Mouse (Mus musculus): ENCODE measurements around the gene Tbc1d21.

Tbc1d21 gene

DNA sequence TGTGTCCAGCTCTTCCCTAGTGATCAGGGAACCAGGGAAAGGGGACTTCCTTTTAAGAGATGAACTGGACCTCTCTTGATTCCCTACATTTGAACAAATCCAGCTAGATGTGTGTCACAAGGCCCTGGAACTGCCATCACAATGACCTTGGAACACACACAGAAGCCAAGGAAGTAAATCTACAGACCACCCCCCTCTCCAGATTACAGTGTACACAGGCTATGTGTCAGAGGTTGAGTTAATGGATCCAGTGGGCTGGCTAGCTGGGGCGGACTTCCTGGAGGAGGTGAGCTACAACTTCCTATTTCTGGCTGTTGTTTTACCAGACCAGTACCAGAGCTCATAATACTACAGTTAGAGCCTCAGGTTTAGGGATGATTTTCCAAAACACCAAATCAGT is at the start of gene Tbc1d21:
TSS of gene Tbc1d21 (minus strand) at position 101 of the 400 bp plus-strand sequence.
- ATAC-seq (ENCODE audit: low TSS enrichment): no peak

DNA sequence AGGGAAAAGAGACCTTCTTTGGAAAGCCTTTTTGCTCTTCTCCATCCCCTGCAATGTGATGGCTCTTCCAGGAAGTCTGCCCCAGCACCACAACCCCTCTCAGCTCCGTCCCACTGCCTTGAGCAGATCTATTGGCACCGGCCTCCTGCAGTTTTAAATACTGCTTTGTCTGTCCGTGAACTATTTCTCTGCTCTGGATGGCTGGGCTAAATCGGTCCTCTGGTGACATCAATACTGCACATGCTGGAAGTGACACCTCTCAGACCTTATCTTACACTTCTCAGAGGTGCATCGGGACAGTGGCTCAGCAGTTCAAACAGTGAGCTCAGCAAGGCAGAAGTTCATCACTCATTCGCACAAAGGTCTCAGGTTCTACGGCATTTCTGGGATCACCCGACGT is 41.3 kb upstream of the Tbc1d21 start:
- ATAC-seq (ENCODE audit: low TSS enrichment): no peak

DNA sequence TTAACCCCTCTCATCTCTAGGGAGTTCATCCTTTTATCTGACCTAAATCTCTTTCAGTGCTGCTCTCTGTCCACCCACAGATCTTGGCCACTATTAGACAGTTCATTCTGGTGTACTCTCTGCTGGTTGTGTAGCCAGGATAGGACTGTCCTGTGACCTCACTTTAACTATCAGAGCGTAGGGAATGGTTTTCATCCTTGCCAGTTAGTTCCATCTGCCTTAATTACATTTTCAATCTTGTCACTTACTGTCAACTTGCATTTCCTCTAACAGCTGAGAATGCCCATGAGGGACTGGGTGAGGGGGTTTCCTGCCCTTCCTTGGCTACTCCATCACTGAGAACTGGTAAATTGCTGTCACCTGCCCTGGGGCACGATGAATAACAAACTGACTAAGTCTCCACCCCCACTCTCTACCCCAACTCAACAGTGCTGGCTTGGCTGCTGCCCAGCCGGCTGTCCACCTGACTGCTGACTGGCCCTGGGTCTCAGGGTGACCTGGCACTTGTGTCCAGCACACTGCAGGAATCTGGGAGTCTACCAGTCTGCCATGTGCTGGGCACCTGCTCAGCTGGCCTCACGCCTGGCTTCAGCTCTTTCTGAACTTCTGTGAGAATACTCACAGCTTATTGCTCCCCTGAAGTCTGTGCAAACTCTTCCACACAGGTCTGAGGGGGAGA is 39.9 kb upstream of the Tbc1d21 start:
- no peak for ATAC-seq (ENCODE audit: low TSS enrichment)

DNA sequence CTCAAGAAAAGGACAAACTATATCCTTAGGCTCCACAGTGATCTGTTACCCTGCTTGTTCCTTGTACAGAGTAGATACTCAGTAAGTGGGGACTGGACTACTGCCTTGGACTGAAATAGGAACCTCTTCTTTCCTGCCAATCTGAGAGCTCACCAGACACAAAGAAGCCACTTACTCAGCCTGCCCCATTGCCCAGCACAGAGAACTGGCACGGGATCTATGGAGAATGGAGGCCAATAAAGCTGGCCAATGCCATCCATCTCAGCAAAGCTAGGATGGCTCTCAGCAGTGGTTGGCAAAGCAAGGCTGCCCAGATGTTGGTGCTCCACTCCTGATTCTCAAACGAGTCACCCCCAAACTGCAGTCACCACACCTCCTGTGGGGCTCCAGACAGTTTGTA is 39.0 kb upstream of the Tbc1d21 start:
- peak; percentile 34; the same call in 1 of the 2 replicates for ATAC-seq (ENCODE audit: low TSS enrichment)

DNA sequence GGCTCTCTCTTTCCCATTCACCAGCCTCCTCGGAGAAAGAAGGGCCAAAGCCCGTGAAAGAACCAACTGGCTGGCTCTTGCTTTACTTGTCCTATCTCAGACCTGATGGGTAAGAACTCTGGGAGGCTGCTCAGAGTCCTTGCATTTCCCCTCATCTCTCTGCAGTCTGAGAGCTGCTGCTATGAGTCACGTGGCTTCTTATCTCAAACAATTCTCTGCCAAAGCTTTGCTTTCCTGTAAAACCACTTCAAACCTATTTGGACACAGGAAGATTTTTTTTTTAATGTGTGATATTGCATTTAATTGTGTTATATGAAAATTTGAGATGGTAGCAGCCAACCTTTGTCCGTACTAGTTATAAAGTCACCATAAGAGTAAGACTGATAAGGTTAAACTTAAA is 34.2 kb upstream of the Tbc1d21 start:
- ATAC-seq (ENCODE audit: low TSS enrichment): no peak

DNA sequence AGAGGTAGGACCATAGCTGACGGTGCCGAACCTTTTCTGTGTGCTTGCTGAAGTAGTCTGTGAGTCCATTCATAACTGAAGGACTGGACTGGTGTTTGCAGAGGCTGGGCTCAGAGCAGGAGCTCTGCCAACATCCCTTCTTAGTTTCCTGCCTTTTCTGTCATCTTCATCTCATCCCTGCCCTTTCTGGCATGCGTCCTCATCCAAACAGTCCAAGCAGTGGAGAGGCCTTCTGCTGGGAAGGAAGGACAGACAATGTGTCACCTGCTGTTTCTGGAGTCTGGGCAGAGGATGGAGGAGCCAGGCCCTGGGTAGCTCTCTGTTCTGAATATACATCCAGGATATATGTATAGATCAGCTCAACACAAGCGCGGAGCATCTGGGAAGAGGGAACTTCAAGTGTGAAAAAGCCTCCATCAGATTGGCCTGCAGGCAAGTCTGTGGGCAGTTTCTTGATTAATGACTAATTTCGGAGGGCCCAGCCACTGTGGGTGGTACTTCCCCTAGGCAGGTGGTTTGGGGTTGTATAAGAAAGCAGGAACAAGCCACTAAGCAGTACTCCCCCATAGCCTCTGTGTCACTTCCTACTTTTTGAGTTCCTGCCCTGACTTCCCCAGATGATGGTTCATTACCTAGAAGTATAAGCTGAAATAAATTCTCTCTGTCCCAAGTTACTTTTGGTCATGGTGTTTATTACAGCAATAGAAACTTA is 31.3 kb upstream of the Tbc1d21 start:
- ATAC-seq (ENCODE audit: low TSS enrichment): no peak

DNA sequence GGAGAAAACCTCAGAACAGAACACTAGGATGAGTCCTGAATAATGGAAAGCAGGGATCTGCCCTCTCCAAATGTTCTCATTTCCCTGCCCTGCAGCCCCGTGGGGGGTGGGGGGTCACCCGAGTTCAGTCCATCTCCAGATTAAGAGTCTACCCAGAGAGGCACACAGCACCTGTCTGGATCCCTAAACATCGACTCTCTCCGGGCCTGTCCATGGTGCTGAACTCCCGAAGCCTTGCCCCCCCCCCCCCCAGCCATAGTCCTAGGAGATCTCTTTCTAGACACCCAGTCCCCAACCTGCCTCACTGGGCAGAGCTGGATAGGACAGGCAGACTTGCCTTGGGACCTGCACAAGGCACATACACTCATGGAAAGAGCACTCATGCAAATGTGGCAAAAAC is 29.4 kb upstream of the Tbc1d21 start:
- ATAC-seq (ENCODE audit: low TSS enrichment): no peak

DNA sequence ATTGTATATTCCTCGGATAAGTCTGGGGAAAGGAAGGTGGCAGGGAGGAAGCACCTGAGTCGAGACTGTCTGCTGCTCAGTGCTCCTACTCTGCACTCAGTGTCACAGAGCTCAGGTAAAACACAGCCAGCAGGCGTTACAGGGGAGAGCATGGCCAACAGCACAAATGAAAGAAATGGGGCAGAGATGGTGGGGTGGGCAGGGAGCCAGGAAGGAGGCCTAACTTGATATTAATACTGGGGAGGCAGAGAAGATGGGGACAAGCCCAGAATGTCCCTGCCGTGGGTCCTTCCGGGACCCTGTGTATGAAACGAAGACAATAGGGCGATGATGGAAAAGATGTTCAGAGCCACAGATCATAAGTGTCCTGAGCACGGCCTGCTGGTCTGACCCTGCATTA is 24.4 kb upstream of the Tbc1d21 start:
- no peak for ATAC-seq (ENCODE audit: low TSS enrichment)

DNA sequence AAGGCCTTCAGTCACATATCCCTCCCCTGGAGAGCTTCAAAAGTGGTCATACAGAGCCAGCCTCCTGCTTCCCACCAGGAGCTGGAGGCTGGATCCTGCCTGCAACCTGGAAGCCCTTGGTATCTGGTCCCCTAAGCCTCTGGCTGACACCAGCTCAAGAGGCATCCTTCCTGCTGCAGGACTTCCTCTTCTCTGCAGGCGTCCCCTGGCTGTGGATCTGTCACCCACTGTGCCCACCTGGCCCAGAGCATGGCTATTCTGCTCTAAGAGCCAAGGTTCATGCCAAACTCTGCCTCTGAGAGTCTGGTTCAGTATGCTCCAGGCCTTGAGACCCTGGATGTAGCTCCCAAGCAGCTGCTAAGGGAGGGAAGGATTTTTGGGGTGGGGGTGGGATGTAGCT is 23.6 kb upstream of the Tbc1d21 start:
- ATAC-seq (ENCODE audit: low TSS enrichment): no peak

DNA sequence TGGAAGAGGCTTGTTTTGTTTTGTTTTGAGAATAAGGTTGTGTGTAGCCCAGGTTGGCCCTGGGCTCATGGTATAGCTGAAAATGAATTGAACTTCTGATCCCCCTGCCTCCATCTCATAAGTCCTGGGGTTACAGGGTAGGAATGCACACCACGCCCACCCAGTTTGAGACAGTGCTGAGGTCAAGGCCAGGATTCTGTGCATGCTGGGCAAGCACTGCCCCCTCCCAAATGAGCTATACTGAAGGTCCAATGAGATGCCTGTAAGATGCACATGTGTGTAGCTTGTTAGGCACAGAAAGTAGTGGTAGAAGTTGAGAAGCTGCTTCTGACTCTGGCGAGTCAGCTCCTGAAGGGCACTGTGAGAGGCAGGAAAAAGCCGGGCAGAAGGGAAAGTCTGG is 18.1 kb upstream of the Tbc1d21 start:
- ATAC-seq (ENCODE audit: low TSS enrichment): no peak

DNA sequence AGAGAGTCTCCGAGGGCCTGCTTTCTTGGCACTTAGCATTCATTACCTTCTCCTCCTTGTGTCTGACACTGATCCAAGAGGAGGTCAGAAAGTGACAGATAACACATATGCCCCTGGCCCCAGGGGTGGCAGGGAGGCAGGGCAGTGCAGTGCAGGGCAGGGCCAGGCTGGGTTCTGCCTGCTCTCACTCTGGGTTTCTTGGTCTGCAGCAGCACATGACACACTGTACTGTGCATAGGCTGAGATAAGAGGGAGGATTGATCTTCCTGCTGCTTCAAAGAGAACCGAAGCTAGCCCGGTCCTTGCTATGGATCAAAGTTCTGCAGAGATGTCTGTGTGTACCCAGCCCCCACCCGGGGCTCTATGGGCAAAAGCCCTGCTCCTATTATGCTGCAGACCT is 8.6 kb upstream of the Tbc1d21 start:
- ATAC-seq (ENCODE audit: low TSS enrichment): no peak

DNA sequence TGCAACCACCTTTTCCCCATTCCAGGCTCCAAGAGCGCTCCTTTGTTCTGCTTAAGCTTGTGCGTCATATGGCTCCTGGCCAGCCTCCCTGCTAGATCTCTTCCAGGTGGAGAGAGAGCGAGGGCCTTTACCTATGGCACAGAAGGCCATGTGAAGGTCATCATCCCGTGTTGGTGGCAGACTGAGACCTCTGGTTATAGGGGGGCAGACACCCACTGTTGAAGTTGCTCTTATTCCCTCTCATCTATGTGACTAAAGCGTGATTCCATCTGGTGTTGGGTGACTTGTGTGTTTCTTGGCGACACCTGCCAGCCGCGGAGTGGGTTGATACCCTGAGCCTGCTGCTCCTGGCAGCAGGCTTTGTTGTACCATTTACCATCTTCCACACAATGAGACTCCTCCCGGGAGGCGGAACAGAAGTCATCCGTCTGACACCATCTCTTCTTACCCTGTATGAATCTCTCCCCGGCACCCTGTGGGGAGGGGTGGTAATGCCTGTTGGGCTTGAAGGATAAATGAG is 3.7 kb upstream of the Tbc1d21 start:
- ATAC-seq (ENCODE audit: low TSS enrichment): peak; percentile 84

DNA sequence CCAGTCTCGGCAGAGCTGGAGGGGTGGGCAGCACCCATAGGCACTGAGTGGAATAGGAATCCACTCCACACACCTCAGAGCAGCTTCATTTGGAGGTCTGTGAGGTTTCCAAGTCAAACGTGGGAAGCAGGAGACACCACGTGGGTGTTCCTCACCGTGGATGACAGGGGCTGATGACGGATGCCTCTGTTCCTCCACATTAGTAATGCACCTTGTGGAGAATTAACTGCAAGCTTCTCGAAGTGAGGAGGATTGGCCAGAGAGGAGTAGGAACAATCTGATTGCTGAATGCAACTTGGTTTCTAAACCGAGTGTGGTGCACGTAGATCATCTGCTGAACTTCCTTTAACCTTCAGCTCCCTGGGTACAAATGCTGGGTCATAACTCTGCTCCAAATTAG is 1.7 kb upstream of the Tbc1d21 start:
- no peak for ATAC-seq (ENCODE audit: low TSS enrichment)

DNA sequence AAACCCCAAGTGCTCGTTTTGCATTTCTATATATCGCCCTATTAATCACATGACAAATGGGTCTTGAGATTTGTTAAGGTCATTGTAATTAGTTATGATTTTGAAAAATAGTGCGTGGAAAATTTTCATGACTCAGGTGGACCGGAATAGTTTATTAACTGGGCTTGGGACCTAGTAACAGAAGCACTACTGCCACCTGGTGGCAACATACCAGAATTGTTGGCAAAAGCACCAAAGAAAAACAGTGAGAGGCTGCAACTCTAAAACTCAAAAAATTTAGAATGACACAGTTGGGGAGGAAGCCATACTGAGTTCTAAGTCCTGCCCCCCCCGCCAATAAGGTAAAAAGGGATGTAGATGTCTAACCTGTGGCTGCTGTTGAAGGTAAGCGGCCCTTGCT is 611 bp downstream of the Tbc1d21 start:
- ATAC-seq (ENCODE audit: low TSS enrichment): no peak

DNA sequence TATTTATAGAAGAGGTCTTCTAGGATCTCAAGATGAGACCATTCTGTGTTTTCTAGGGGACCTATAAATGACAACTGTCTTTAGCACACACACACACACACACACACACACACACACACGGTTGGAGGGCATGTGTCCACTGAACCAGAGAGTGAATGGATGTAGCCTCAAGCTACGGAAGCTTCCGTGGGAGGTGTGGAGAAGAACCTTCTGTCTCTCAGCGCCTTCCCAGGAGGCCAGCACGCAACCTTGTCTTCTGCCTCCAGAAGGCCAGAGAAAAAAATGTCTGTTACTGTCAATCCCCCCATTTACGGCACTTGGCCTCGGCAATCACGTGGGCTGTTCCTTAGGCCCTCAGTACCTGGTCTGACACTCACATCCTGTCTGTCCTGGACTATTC is 5.9 kb downstream of the Tbc1d21 start:
- ATAC-seq (ENCODE audit: low TSS enrichment): peak; percentile 69; the same call in 1 of the 2 replicates

DNA sequence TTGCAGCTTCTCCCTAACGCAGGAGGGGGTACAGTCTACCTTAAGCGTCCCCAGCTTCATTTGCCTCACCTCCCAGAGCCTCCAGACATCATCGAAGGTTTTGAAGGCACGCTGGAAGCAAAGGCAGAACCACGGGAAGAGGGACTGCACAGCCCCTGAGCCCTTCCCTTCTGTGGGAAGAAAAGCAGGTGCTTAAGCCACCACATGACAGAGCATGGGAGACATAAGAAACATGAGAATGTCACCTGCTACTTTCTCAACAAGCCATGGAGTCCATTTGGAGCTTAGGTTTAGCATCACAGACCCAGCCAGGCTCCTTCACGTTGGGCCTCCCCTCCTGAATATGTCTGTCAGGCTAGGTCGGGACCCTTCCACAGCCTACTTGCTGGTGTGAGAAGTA is 8.3 kb downstream of the Tbc1d21 start:
- no peak for ATAC-seq (ENCODE audit: low TSS enrichment)

DNA sequence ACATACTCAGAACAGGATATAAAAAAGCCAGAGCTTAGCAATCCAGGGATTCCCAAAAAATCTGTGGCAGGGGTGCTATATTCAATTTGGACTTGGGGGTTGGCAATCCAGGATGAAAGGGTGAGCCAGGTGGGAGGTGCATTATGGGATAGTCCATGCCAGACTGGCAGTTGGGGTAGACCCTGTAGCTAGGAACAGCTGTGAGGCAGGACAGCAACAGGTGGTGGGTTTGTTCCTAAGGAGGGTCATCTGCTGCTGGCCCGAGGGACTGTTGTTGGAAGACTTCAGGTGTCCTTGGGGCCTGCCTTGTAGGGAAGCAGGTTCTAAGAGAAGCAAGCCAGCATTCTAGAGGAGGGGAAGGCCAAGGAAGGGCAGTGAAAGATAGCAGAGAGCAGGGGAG is 8.9 kb downstream of the Tbc1d21 start:
- no peak for ATAC-seq (ENCODE audit: low TSS enrichment)

DNA sequence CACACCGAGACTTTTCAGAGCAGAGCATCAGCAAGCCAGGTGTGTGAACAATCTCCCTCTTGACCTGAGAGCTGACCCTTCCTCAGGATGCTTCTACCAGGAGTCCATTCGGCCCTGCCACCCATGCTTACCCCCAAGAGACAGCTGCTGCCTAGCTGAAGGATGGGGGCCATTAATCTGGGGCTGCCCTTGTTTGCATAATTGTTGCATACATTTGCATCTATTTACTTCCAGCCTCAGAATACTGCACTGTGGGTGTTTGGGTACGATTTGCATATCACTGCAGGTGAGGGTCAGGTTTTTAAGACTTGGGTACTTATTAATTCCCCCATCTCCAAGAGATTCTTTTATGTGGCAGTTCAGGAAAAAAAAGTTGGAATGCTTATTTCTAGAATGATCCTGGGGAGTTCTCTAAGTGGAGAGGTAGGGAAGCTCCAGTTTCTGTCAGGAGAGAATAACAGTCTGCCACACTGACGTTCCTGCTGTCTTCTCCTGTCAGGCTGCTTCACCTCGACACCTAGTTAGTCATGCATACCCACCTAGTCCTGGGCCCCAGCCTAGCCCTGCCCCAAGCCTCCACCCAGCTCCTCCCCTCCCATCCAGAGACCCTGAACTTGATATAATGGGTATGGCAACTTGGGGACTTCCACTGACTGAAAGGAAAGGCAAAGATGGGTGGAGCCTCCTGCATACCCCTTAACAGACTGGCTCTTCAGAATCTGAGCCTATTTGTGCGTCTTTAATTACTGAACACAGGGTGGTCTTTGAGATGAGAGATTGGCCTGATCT is 14.8 kb downstream of the Tbc1d21 start:
- ATAC-seq (ENCODE audit: low TSS enrichment): no peak

DNA sequence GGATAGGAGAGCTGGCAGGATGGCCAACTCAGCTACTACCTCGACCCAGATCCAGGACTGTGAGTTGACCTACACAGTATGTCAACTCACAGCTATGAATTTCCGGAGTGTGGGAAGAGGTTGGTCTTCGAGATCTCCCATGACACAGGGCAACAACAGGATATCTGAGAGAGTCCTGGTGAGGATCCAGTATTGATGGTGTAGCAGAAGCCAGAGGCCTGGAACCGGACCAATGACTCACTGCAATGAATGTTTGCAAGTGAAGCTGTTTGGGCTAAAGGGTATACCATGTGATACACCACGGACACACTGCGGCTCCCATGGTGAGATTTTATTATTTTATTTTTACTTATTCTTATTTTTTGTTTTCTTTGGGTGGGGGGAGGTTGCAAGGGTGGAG is 15.6 kb downstream of the Tbc1d21 start:
- no peak for ATAC-seq (ENCODE audit: low TSS enrichment)

DNA sequence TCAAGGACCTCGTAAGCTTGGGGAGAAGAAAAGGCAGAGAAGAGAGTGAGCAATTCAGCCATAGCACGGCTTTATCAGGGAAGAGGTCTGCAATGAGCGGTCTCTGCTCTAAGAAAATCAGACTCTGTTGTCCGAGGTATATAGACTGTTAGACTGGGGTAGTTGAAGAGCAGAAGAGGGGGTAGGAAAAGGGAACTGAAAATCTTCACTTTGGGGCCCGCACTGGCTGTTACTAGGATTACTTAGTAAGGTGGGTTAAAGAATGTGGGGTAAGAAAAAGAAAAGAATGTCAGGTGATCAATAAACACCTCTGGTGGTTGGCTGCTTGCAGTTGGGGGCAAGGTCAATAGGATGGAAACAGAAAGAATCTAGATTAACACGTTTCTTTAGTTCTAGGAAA is 17.0 kb downstream of the Tbc1d21 start:
- ATAC-seq (ENCODE audit: low TSS enrichment): no peak

DNA sequence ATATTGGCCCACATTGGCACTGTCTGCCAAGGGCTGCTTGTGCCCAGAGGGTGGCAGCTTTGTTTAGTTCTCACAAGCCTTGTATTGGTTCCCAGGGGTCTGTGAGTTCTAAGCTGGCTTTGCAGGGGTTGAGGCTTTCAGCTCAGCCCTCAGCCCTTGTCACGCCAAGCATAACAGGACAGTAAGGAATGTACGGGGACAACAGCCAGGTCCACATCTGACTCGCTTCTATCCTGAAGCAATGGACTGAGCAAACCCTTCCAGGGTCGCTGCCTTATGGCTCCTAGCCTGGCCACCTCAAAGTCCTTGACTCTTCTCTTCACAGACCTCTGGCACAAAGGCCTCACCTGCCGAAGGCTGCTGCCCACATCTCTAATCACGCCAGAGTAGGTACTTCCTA is 22.5 kb downstream of the Tbc1d21 start:
- no peak for ATAC-seq (ENCODE audit: low TSS enrichment)

DNA sequence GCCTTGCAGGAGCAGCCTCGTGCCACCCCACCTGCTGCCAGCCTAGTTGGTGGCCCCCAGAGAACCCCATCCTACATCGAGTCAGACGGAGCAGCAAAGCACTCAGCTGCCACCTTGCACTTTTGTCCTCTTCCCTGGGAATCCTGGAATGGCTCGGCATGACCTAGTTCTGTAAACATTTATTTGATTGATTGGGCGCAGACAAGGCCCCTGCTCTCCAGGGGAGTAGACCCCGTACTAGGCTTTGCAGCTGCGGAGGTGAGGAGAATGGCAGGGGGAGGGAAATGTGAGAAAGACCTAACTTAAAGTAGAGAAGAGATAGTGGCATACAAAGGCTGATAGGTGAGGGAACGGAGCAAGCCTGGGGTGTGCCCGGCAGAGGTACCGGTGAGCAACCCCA is 23.8 kb downstream of the Tbc1d21 start:
- no peak for ATAC-seq (ENCODE audit: low TSS enrichment)

DNA sequence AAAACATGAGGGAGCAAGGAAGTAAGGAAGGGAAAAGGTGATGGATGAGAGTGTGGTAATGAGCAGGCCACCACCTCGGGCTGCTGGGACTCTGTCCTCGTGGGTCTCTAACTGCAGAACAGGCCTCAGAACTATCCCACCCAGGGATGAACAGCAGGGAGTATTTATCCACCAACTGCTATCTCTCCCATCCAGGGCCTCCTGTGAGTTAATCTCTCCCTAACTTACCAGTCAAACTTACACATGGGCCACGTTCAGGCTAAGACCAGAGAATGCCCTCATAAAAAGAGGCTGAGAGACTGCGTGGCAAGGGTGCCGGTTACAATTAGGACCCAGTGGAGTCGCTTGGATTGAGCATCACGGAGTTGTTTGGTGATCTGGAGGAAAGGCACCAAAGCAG is 24.3 kb downstream of the Tbc1d21 start:
- ATAC-seq (ENCODE audit: low TSS enrichment): no peak
